Mouse (Mus musculus) liver, embryonic 14.5 days (tissue): ENCODE measurements around the gene Adap1. TPM values are rescaled to one million over a fixed set of nuclear protein-coding genes. Genes with fewer than 3 reads are reported as not detected.

Experiments used
- ATAC-seq: fragments of 200-750 bp; cut with Nextera tagmentation; 2 replicates; pipeline ENCODE4 v1.8.0; 2017; ENCODE audit warnings: moderate number of reproducible peaks, mild to moderate bottlenecking, moderate library complexity; ENCODE audit not compliant: insufficient read depth
- DNase-seq, 3 experiments: peaks; one replicate each; pipeline ENCODE4 v3.0.0-alpha.2; 2012 to 2013; ENCODE audit warnings: low read depth in 3 of 3, low spot score in 3 of 3
- H3K27ac ChIP-seq: fragments of 300-500 bp; sonication (generic); 2 replicates; pipeline ENCODE4 v1.5.1; 2014; ENCODE audit warnings: moderate library complexity, mild to moderate bottlenecking, control low read depth, inconsistent platforms
- H3K27me3 ChIP-seq: fragments of 300-500 bp; sonication (generic); 2 replicates; pipeline ENCODE4 v1.6.1; 2014; ENCODE audit warnings: mild to moderate bottlenecking, low read length, moderate library complexity; ENCODE audit not compliant: control insufficient read depth, insufficient read depth
- H3K36me3 ChIP-seq: fragments of 300-500 bp; sonication (generic); replicated peaks from 2 replicates; pipeline ENCODE4 v1.6.1; 2014; ENCODE audit warnings: low read depth; ENCODE audit not compliant: control insufficient read depth, insufficient read depth
- H3K4me1 ChIP-seq, 2 experiments: fragments of 200-500 bp in 1 of 2; fragments of 300-500 bp in 1 of 2; sonication (generic) in 1 of 2; replicated peaks; 2 replicates each; pipeline ENCODE4 v1.6.1; 2012 to 2014; ENCODE audit warnings: antibody characterized with exemption in 1 of 2, inconsistent platforms in 1 of 2, low read length in 1 of 2; ENCODE audit not compliant: control insufficient read depth in 2 of 2, insufficient read depth in 2 of 2
- H3K4me2 ChIP-seq: fragments of 300-500 bp; sonication (generic); 2 replicates; pipeline ENCODE4 v1.6.1; 2014; ENCODE audit warnings: low read depth, mild to moderate bottlenecking, control low read depth, moderate library complexity
- H3K4me3 ChIP-seq, 2 experiments: fragments of 200-500 bp in 1 of 2; fragments of 300-500 bp in 1 of 2; sonication (generic) in 1 of 2; 2 replicates each; pipeline ENCODE4 v1.5.1; 2012 to 2014; ENCODE audit warnings: low read depth in 2 of 2, low read length in 2 of 2, mild to moderate bottlenecking in 2 of 2, control low read depth in 1 of 2, inconsistent platforms in 1 of 2, moderate library complexity in 1 of 2; ENCODE audit not compliant: insufficient read depth in 1 of 2
- H3K9ac ChIP-seq: fragments of 300-500 bp; sonication (generic); replicated peaks from 2 replicates; pipeline ENCODE4 v1.6.1; 2014; ENCODE audit warnings: mild to moderate bottlenecking, control low read depth, moderate library complexity
- H3K9me3 ChIP-seq: fragments of 300-500 bp; sonication (generic); 2 replicates; pipeline ENCODE4 v1.6.1; 2016; ENCODE audit warnings: low read length, mixed read lengths; ENCODE audit not compliant: control insufficient read depth
- CTCF ChIP-seq: IDR thresholded peaks from 2 replicates; pipeline ENCODE4 v1.5.1; 2016; ENCODE audit warnings: antibody characterized with exemption, low read depth, control low read depth
- EP300 ChIP-seq: IDR thresholded peaks from 2 replicates; pipeline ENCODE4 v1.6.1; 2016; ENCODE audit warnings: antibody characterized with exemption, low read depth
- WGBS: fragments of 180-500 bp; shearing (Covaris S2); extraction: QIAGEN DNeasy Blood & Tissue Kit; methylation state at CpG from one replicate; pipeline ENCODE4 v1.1.7; 2014; ENCODE audit not compliant: insufficient replicate concordance; 5-methylcytosine and 5-hydroxymethylcytosine counted together
- polyA plus RNA-seq, 2 experiments: library from polyadenylated mRNA; depleted of rRNA in 1 of 2; stranded (reverse) in 1 of 2; unstranded in 1 of 2; fragments of >200 nt; fragmentation: Nextera tagmentation in 1 of 2; extraction: Ambion mirVana in 1 of 2; gene quantifications; 2 replicates each; pipeline versions ENCODE4 v1.2.1 to v1.2.3; 2012 to 2014

Adap1 gene
- polyA plus RNA-seq, 2 experiments: 2.2 to 3.0 TPM

GRCm38 (mm10) chr5:139248846-139249245, 76.6 kb downstream of the Adap1 start:
- Histone ChIP-seq H3K9ac (no peak overlapping the region), H3K27ac (no peak overlapping the region), H3K36me3 (peaks cover 45% of the 10 kb centered on the region), H3K27me3 (no peaks in the 10 kb centered on the region), H3K9me3 (no peaks in the 10 kb centered on the region), H3K4me3 (no peak overlapping the region), H3K4me1 (peaks cover 7 to 24% of the 10 kb centered on the region in 2 experiments; a peak in 3 of 4 replicates), H3K4me2 (no peak overlapping the region)
- DNase-seq: no peak
- TF ChIP-seq CTCF (no peak), EP300 (no peak)
- no peak for ATAC-seq
- 66% methylated on average over 3 of the region's 3 CpGs for WGBS

- peak; percentile 45; the same call in 1 of the 2 replicates for TF ChIP-seq EP300
- TF ChIP-seq CTCF: no peak
- DNase-seq: peak in 2 of 3 experiments; percentile 17 to 26
- H3K9me3 ChIP-seq: no peaks in the 10 kb centered on the region
- no peak overlapping the region for H3K27ac ChIP-seq
- peaks cover 0 to 16% of the 10 kb centered on the region in 2 experiments; a peak in 3 of 4 replicates for H3K4me1 ChIP-seq
- H3K27me3 ChIP-seq: no peaks in the 10 kb centered on the region
- no peak for ATAC-seq
- WGBS: 15% methylated on average over 3 of the region's 3 CpGs
- H3K36me3 ChIP-seq: peaks cover 52% of the 10 kb centered on the region
- H3K9ac ChIP-seq: no peak overlapping the region
- no peak overlapping the region for H3K4me2 ChIP-seq
- no peak overlapping the region for H3K4me3 ChIP-seq
Observed at GRCm38 (mm10) chr5:139247767-139248166, 77.7 kb downstream of the Adap1 start.

DNA sequence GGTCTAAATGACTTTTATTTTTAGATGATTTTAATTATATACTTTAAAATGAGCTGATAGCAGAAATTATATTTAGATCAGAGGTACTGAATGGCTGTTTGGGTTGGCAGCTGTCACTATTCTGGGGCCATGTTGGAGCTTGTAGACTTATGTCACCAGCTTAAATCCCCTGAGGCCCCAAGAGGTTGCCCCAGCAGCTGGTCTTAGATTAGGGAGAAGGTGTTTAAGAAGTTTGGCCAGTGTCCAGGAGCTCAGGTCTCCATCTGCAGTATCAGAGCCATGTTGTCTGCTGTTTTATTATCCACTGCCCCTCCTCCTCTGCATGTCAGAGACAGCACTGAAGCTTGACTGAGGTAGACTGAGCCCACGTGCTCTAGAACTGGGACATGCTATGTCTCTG, 82.0 kb downstream of the Adap1 start:
- Histone ChIP-seq H3K4me2 (no peak overlapping the region), H3K4me3 (no peak overlapping the region), H3K36me3 (peaks cover 86% of the 10 kb centered on the region), H3K4me1 (peaks cover 0 to 7% of the 10 kb centered on the region in 2 experiments; a peak in 2 of 4 replicates), H3K27me3 (no peaks in the 10 kb centered on the region), H3K27ac (no peak overlapping the region), H3K9me3 (no peaks in the 10 kb centered on the region), H3K9ac (no peak overlapping the region)
- DNase-seq: no peak
- no peak for ATAC-seq
- WGBS: 75% methylated on average over 1 of the region's 1 CpGs
- no peak for TF ChIP-seq CTCF
- TF ChIP-seq EP300: no peak

GRCm38 (mm10) chr5:139241022-139241761, 84.2 kb downstream of the Adap1 start:
- no peaks in the 10 kb centered on the region for H3K9me3 ChIP-seq
- WGBS: 87% methylated on average over 15 of the region's 15 CpGs
- no peak overlapping the region for H3K9ac ChIP-seq
- no peak overlapping the region for H3K27ac ChIP-seq
- H3K36me3 ChIP-seq: peaks cover 88% of the 10 kb centered on the region
- no peak for ATAC-seq
- no peak overlapping the region for H3K4me3 ChIP-seq
- H3K4me1 ChIP-seq: no peaks in the 10 kb centered on the region
- TF ChIP-seq EP300 (no peak), CTCF (no peak)
- H3K27me3 ChIP-seq: no peaks in the 10 kb centered on the region
- H3K4me2 ChIP-seq: no peak overlapping the region
- no peak for DNase-seq

GRCm38 (mm10) chr5:139237436-139237835, 88.0 kb downstream of the Adap1 start:
- Histone ChIP-seq H3K9ac (no peak overlapping the region), H3K4me3 (no peak overlapping the region), H3K4me1 (no peaks in the 10 kb centered on the region), H3K4me2 (no peak overlapping the region), H3K36me3 (peaks cover 87% of the 10 kb centered on the region), H3K27ac (no peak overlapping the region), H3K9me3 (no peaks in the 10 kb centered on the region), H3K27me3 (no peaks in the 10 kb centered on the region)
- TF ChIP-seq CTCF: no peak
- TF ChIP-seq EP300: no peak
- no peak for DNase-seq
- 76% methylated on average over 4 of the region's 4 CpGs for WGBS
- ATAC-seq: no peak
